Mouse (Mus musculus): Measurements from ENCODE around the gene Ctrl.

GRCm38 (mm10) chr8:105981146-105981545 is 47.5 kb upstream of the Ctrl start:
- peak; percentile 12; the same call in 1 of the 2 replicates for TF ChIP-seq CTCF (IDR thresholded peaks at IDR 0.05; ENCODE audit: low read depth)
- TF ChIP-seq EP300 (IDR thresholded peaks at IDR 0.05; ENCODE audit: low read depth), result no peak

Data from liver, embryonic 14.5 days (tissue).